Mouse (Mus musculus): Measurements from ENCODE around the gene D330020A13Rik.
"Not testable (repeated sequence)": the region's sequence is repeated elsewhere in the genome, so short reads cannot be mapped to it uniquely, and the experiment has no call there.

The D330020A13Rik gene

DNA sequence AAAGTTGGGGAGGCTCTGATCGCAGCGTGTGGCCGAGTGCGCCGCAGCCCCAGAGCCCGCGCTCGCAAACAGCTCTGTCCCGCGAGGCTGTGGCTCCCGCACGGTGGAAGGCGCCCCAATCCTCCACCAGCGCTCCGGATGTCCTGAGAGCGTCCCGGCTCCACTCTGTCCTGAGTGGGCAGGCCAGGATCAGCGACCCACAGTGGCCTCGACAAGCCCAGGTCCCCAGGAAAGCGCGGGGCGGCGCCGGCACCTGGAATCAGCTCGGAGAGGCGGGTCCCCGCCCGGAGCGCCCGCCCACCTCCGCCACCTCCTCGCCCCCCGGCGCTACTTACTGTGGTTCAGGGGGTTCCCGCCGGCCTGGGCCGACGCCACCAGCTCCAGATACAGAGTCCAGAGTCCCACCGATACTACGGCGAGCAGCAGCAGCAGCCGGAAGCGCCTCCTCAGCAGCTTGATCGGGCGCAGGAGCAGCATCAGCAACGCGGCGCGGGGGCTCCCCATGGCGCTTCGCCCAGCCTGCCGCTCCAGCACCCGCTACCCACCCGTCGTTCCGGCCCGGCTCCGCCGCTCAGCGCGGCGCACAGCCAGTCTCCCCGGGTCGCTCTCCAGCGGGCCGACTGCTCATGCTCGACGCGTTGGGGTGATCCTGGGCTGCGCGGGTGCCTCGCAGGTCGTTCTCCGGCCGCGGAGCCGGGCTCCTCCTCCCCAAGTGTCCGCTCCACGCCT, at the start of gene D330020A13Rik, which contains the start of gene B4galnt3:
Gene D330020A13Rik (plus strand): TSS at position 309 of the 729 bp plus-strand sequence.
Gene B4galnt3 (minus strand): TSS at position 504 of the 729 bp plus-strand sequence.
- DNase-seq (ENCODE audit: low read depth, low spot score), result no peak

DNA sequence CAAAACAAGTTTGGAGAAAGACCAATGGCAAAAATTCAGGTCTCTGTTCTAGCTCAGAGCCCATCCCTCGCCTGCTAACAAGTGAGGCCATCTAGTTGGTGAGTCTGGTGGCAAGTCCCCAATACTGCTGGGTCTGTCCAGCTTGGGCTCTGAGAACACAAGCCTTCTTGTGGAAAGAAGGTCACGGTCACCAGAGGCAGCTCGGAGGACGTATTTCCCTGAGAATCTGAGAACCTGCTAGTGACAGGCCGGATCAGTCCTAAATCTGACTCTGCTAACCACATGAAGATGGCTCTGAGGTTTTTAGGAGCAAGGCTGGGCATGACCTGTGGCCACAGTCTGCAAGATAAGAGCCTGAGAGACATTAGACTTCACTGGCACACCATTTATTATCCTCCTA, 47.5 kb upstream of the D330020A13Rik start:
- no peak for DNase-seq (ENCODE audit: low read depth, low spot score)

DNA sequence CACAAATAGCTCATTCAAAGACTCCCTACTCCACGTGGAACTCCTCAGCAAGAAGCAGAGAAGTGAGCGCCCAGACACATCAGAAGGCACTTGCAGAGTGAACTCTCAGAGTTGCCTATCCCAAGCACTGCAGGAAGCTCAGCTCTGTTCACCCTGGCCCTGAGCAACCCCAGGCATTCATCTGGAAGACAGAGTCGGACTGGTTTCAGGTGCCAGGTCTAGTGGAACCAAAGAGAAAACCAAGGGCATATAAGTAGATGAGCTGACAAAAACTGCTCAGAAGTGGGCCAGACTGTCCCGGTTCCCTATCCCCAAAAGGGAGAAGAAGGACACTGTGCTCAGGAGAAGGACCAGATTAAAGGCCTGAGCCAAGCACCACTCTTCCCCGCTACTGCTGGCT, 44.3 kb upstream of the D330020A13Rik start:
- no peak for DNase-seq (ENCODE audit: low read depth, low spot score)

DNA sequence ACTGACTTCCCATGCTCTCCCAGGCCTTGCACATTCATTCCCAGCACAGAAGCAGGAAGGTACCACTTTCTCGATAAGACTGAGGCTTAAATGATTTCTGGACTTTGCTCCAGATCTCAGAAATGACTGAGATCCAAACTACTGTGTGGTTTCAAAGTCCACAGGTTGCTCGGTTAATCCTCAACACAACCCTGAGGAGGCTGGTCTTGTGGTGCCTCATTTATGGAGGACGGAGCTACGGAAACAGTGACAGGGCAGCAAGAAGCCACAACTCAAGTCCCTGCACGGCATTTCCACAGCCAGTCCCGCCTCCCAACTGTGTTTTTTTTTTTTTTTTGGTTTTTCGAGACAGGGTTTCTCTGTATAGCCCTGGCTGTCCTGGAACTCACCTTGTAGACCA, 43.2 kb upstream of the D330020A13Rik start:
- no peak for DNase-seq (ENCODE audit: low read depth, low spot score)

DNA sequence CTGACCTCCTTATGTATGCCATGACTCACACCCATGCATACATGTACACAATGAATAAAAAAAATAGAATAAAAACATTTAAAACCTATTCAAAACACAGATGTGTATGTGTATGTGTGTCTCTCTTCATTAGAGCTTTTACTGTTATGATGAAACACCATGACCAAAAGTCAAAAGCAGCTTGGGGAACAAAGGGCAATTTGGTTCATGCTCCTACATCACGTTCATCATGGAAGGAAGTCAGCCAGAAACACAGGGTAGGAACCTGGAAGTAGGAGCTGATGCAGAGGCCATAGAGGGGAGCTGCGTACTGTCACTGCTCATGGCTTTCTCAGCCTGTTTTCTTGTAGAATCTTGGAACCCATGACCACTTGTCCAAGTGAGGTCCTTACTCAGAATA, 41.4 kb upstream of the D330020A13Rik start:
- DNase-seq (ENCODE audit: low read depth, low spot score), result no peak

DNA sequence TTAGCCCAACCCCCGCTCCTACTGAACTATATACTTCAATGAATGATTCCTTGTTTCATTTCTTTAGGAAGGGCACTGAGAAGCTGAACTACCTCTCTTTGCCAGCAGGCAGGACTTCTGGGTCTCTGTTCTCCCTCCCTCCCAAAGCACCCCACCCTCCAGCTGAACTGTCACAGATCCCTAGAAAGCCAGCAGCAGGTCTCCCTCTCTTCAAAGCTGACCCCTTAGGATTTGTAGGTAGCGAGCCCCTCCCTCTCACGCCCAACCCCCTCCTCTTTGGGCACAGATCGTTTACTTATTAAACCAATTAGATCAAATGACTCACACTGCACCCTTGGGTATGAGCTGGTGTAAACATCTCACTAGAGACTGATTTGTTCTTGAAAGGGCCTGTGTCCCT, 39.5 kb upstream of the D330020A13Rik start:
- DNase-seq (ENCODE audit: low read depth, low spot score), result no peak

DNA sequence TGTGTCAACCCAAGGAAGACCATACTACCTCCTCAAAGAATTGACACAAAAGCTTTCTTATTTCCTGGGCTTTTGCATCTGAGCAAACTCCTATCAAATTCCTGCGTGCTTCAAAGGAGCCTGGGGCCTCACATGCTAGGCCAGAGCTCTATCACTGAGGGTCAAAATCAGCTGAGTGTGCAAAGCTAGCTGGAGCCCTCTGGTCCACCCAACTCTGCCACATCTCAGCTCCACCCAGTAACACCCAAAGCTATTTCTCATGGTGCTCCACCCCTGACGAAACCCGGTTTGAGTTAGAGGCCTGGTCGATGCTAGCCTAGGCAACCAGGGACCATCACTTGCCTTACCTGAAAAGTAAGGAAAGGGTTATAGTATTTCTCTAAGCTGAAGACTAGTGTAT, 39.0 kb upstream of the D330020A13Rik start:
- no peak for DNase-seq (ENCODE audit: low read depth, low spot score)

DNA sequence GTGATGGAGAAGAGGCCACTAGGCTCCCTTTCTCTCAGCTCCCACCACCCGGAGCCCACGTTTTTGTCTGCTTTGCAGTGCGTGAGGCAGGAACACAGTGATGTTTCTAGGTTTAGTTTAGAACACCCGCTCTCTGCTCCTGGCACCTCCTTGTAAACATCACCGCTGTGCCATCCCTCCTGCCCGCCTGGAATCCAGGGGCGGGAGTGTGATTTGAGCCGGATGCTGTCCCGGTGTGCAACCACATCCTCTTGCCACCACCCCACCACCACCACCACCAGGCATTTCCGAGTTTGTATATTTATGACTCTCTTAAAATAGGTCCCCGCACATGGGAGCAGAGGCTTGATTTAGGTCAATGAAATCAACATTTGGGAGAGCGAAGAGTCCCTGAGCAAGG, 38.5 kb upstream of the D330020A13Rik start:
- DNase-seq (ENCODE audit: low read depth, low spot score), result no peak

DNA sequence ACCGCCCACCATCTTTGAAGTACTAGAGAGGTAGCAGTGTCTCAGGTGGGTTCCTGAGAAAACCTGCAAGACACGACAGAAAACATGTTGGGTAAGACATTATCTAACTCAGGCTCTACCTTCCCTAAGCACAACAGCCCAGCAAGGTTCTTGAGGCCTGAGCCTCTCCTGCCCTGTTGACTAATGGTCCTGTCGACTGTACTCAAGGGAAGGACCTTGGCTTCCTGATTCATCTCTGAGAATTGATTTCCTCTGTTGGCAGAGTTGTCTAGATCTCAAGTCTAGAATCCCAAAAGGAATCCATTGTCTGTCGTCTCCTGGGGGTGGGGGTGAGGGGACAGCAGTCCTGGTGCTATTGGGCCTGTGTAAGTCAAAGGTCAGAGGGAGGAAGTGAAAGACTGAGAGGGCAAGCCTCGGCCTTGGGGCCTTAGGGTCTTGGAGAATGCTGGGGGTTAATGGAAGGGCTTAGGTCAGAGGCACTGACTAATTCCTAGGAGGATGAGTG, 37.7 kb upstream of the D330020A13Rik start:
- no peak for DNase-seq (ENCODE audit: low read depth, low spot score)

DNA sequence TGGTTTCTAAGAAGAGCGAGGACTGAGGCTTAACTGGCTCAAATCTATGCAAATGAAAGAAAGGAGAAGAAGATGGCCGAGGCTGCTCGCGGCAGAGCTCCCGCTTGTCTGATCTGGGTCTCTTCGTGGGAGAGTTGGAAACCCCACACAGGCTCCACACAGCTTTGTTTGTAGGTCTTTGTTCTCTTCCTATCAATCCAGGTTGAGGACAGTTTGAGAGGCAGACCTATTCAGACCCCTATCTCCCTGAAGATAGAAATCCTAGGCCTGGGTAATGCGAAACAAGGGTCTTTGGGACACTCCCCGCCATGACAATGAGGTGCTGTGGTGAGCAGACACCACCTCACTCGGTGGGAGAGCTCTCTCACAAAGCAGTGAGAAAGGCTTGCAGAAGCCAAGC, 34.7 kb upstream of the D330020A13Rik start:
- DNase-seq (ENCODE audit: low read depth, low spot score), result no peak

DNA sequence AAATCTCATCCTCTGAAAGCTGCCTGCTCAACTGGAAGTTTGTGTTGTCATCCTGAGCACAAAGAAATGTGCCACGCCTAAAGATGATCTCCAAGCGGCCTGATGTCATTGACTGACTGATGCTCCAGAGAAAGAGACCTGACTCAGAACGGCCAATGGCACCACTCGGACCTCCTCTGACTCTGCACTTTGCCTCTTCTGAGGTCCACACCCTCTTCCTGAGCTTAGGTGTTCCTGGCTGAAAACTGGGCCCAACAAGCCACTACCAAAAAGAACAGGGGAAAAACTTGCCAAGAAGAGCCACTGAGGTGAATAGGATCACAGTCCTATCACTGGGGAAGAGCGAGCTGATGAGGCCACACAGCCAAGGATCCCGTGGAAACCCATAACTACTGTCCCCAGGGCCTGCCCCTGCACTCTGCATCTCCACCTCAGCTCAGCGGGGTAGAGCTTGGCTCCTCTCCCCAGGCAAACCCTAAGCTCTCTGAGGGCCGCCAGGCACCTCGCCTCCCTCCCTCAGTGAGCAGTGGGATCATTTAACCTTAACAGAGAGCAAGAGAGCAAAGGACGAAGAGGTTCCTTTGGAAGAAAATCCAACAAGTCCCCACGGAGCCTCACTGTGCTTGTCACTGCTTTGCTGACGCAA, 31.2 kb upstream of the D330020A13Rik start:
- no peak for DNase-seq (ENCODE audit: low read depth, low spot score)

DNA sequence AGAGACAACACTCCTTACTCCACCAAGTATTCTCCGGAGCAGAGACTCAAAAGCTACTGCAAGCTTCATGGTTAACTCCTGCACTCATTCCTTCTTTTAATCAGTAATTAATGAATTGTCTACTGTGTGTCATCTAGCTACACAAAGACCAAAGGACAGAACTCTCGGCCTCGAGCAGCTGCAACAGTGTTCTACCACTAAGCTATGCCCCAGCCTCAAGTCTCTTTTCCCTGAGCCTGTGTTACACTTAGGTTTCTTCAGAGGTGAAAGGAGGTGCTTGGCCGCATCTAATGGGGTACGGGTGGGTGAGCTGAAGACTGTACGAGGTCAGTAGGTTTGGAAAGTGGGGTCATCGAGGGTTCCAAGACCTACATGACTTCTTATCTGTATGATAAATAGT, 30.6 kb upstream of the D330020A13Rik start:
- no peak for DNase-seq (ENCODE audit: low read depth, low spot score)

DNA sequence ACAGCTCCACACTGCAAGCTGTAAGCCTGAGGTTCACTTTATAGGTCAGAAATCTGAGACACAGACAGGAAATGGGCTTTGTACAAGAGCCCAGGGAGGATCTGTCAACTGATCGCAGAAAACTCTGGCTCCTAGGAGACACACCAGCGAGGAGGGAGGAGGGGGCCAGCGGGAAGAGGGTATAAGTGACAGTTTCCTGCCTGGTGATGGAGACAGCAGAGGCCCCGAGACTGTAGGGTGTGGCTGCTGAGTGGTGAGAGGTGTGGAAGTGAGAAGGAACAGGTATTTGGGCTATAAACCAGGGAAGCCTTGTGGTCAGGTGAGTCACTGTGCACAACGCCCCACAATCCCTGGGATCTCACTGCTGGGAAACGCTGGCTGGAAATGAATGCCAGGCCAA, 30.0 kb upstream of the D330020A13Rik start:
- no peak for DNase-seq (ENCODE audit: low read depth, low spot score)

DNA sequence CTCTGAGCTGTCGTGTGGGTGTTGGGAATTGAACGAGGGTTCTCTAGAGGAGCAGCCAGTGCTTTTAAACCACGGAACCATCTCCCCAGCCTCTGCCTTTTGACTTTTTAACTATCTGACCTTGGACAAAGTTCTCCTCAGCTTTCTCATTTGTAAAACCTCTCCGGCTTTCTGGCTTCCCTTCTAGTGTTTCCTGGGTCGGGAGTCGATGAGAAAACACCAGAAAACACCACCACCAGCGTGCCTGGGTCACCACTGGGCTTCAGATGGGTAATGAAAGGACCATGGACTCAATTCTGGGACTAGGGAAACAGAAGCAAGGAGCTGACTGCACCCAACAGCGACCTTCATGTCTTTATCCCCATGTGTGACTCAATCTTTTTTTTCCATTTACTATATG, 20.0 kb upstream of the D330020A13Rik start:
- DNase-seq (ENCODE audit: low read depth, low spot score), result no peak

DNA sequence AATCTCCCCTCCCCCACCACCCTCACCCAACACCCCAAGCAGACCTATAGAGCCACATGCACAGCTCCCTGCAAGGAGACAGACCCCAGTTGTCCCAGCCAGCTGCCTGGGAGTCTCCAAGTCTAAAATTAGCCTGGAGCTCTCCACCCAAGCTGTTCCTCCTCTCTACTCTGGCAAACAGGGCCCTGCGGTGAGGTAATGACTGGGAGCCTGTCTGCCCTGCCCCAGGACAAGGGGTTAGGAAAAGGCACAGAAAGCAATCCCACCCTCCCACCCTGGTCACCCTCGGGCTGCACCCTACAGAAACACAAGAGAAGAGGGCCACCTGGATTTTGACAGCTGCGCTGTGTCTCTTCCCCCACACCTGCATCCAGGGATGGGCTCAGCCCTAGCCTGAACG, 19.3 kb upstream of the D330020A13Rik start:
- no peak for DNase-seq (ENCODE audit: low read depth, low spot score)

DNA sequence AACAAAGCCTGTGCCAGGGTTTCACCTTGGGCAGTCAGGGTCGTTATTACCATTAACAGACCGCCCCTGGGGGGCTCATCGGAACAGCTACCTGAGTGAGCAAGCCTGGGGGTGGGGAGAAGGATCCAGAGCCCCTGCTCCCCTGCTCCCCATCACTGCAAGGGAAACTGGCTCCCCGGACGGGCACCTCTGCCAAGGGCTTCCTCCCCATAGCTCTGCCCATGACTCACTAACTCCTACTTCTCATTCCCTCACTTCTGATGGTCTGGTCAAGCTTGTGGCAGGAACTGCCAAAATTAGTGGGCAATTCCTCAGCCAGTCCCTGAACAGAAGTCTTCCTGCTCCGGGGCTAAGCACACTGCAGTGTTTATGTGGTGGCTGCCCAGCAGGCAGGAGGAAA, 18.9 kb upstream of the D330020A13Rik start:
- DNase-seq (ENCODE audit: low read depth, low spot score), result no peak

DNA sequence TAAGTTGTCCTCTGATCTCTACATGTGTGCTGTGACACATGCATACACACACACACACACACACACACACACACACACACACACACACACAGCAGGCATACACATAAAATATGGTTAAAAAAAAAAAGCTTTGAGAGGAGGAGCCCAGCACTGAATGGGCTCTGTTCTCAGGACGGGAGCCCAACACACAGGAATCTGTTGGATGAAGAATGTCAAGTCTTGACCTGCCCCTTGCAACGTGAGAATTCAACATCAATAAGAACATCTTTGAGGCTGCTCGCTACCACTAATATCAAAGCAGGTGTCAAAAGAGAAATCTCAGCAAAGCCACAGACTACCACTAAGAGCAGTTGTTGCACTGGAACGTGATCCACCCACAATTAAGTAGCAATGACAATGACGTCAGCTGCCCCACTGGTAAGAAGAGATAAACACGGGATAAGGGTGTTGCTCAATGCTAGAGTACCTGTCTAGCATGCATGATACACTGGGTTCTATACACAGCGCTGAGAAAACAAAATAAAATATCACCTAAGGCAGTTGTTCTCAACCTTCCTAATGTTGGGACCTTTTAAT, 17.2 kb upstream of the D330020A13Rik start:
- no peak for DNase-seq (ENCODE audit: low read depth, low spot score)

DNA sequence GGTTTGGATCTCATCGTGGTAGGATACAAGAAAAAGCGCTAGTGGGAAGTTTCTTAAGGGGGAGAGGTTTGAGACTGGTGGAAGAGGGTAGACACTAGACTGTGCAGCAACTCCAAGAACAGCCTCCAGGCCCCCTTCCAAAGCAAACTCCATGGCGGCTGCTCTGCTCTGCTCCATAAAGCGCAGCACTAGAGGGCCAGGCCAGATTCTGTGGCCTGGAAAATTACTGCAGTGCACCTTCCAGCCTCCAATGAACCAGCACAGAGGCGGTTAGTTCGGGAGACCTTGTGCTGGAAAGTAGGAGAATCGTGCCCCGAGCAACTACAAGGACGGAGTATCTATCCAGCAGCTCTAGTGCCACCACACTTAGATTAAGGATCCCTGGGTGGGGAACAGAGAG, 6.9 kb upstream of the D330020A13Rik start:
- no peak for DNase-seq (ENCODE audit: low read depth, low spot score)

DNA sequence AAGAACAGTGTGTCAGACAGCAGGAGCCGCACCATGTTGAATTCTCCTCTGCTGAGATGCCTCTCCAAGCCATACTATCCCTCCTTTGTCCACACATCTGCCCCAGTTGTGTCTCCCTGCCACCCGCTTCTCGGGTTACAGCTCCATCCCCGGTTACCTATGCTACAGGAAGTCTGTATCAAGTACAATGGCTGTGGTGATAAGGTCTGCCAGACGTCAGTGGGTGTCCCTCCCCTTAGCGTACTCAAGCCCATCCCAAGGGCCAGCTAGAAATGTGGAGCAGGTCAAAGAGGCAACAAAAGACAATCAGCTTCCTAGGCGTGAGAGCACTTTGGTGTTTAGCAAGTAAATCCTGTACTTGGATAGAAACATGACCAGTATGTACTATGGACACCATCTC, 5.6 kb upstream of the D330020A13Rik start:
- no peak for DNase-seq (ENCODE audit: low read depth, low spot score)

DNA sequence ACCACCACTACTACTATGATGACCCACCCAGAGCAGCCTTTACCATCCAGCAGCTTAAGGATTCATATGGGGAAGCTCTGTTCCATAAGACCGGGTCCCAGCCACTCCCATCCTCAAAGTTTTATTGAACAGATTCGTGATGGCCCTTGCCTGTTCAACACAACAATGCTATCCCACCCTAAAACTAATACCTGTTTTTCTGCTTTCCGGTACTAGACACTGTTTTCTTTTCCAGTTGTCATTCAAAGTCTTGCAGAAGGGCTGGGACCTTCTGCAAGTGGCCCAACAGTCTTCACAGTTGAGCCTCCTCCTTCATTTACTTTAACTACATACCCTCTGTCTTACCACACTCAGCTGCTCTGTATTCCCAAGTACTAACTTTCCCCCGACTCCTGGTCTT, 4.7 kb upstream of the D330020A13Rik start:
- DNase-seq (ENCODE audit: low read depth, low spot score), result no peak

DNA sequence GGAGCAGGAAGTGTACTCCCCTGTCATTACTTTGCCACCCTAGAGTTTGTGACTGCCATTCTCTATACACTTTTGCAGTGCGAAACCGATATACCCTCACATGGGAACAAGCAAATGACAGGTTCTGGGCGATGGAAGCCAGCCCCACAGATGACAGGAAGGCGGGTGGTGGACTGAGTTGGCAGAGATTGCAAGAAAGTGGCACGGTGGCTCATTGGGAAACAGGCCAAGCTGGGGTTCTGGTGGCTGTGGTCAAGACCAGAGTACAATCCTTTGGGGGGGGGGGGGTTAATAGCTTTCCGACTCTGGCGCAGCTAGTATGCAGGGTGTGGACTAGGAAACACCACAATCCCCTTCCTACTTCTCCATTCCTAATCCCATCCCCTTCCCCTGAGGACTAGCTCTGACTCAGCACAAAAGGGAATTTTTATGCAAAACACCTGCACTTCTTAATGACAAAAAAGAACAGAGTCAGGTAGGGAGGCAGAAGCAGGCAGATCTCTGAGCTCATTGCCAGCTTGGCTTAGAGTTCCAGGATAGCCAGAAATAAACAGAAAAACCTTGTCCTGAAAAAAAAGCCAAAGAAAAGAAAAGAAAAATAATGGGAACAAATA, 2.7 kb upstream of the D330020A13Rik start:
- no peak for DNase-seq (ENCODE audit: low read depth, low spot score)

DNA sequence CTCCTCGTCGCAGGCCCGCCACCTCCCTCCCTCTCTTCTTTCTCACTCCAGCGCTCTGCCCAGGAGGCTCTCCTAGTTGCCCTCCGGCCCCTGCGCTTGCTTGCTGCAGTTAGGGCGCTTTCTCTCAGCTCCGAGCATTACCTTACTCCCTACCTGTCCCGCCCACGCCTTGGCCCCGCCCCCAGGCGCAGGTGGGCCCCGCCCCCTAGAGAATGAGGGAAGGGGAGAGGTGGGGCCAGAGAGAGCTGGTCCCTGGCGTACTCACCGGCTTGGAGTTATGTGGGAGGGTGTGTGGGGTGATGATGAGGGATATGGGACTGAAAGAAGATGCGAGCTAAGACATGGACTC, 595 bp downstream of the D330020A13Rik start:
- no peak for DNase-seq (ENCODE audit: low read depth, low spot score)

DNA sequence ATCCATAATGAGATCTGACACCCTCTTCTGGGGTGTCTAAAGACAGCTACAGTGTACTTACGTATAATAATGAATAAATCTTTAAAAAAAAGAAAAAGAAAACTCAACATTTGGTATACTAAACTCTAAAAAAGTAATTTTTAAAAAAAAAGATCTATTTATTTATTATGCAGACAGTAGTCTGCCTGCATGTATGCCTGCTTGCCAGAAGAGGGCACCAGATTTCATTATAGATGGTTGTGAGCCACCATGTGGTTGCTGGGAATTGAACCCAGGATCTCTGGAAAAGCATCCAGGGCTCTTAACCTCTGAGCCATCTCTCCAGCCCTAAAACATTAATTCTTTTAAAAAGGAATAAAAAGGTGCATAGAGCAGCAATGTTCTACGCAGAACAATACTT, 2.4 kb downstream of the D330020A13Rik start:
- not testable (repeated sequence) for DNase-seq (ENCODE audit: low read depth, low spot score)
